Mouse (Mus musculus) heart, postnatal 0 days (tissue): ENCODE results near the gene Trim6. TPM values are rescaled to one million over a fixed set of nuclear protein-coding genes. Genes with fewer than 3 reads are reported as not detected.

ENCODE experiments used
- polyA plus RNA-seq: library from polyadenylated mRNA; unstranded; fragments of >200 nt; fragmentation: Nextera tagmentation; extraction: Ambion mirVana; gene quantifications from 2 replicates; pipeline ENCODE4 v1.2.1, GENCODE M21; 2015
- total RNA-seq: library from RNA; depleted of rRNA; stranded (reverse); fragments of >200 nt; gene quantifications from 2 replicates; pipeline ENCODE4 v1.2.3, GENCODE M21; 2014; ENCODE audit warnings: low replicate concordance; rRNA removed

The Trim6 gene
- total and polyA plus RNA-seq, 2 experiments from 2014 or later = 1.4 to 2.9 TPM

Other genes starting within 250 kb of the Trim6 start
- gene Olfr635, start 247.6 kb upstream of the Trim6 start, total RNA-seq = not detected in 2 replicates
- not detected in 2 replicates for gene Olfr635, start 247.6 kb upstream of the Trim6 start, polyA plus RNA-seq
- gene Olfr638, start 220.0 kb upstream of the Trim6 start, total RNA-seq = not detected in 2 replicates
- not detected in 2 replicates for gene Olfr638, start 220.0 kb upstream of the Trim6 start, polyA plus RNA-seq
- gene Olfr639, start 201.5 kb upstream of the Trim6 start, total RNA-seq = not detected in 2 replicates
- gene Olfr639, start 201.5 kb upstream of the Trim6 start, polyA plus RNA-seq = not detected in 2 replicates
- not detected in 2 replicates for gene Olfr640, start 193.2 kb upstream of the Trim6 start, total RNA-seq
- not detected in 2 replicates for gene Olfr640, start 193.2 kb upstream of the Trim6 start, polyA plus RNA-seq
- gene Olfr641, start 183.3 kb upstream of the Trim6 start, total RNA-seq = not detected in 2 replicates
- not detected in 2 replicates for gene Olfr641, start 183.3 kb upstream of the Trim6 start, polyA plus RNA-seq
- not detected in 2 replicates for gene Olfr642, start 166.1 kb upstream of the Trim6 start, total RNA-seq
- gene Olfr642, start 166.1 kb upstream of the Trim6 start, polyA plus RNA-seq = not detected in 2 replicates
- not detected in 2 replicates for gene 4930516K23Rik, start 157.3 kb upstream of the Trim6 start, total RNA-seq
- not detected in 2 replicates for gene 4930516K23Rik, start 157.3 kb upstream of the Trim6 start, polyA plus RNA-seq
- gene Olfr644, start 146.9 kb upstream of the Trim6 start, total RNA-seq = not detected in 2 replicates
- not detected in 2 replicates for gene Olfr644, start 146.9 kb upstream of the Trim6 start, polyA plus RNA-seq
- not detected in 2 replicates for gene Olfr645, start 133.3 kb upstream of the Trim6 start, total RNA-seq
- not detected in 2 replicates for gene Olfr645, start 133.3 kb upstream of the Trim6 start, polyA plus RNA-seq
- not detected in 2 replicates for gene Olfr646, start 113.9 kb upstream of the Trim6 start, total RNA-seq
- not detected in 2 replicates for gene Olfr646, start 113.9 kb upstream of the Trim6 start, polyA plus RNA-seq
- gene Ubqln5, start 89.0 kb upstream of the Trim6 start, total RNA-seq = not detected in 2 replicates
- not detected in 2 replicates for gene Ubqln5, start 89.0 kb upstream of the Trim6 start, polyA plus RNA-seq
- not detected in 2 replicates for gene Olfr643, start 81.4 kb upstream of the Trim6 start, total RNA-seq
- gene Olfr643, start 81.4 kb upstream of the Trim6 start, polyA plus RNA-seq = not detected in 2 replicates
- gene Ubqln3, start 75.5 kb upstream of the Trim6 start, total RNA-seq = not detected in 2 replicates
- gene Ubqln3, start 75.5 kb upstream of the Trim6 start, polyA plus RNA-seq = not detected in 2 replicates
- gene Ubqlnl, start 68.2 kb upstream of the Trim6 start, total RNA-seq = not detected in 2 replicates
- gene Ubqlnl, start 68.2 kb upstream of the Trim6 start, polyA plus RNA-seq = not detected in 2 replicates
- not detected in 2 replicates for gene Olfm5, start 54.0 kb upstream of the Trim6 start, total RNA-seq
- gene Olfm5, start 54.0 kb upstream of the Trim6 start, polyA plus RNA-seq = not detected in 2 replicates
- gene Olfr648, start 35.4 kb upstream of the Trim6 start, total RNA-seq = not detected in 2 replicates
- 0.07 and 0.08 TPM in 2 replicates for gene Olfr648, start 35.4 kb upstream of the Trim6 start, polyA plus RNA-seq
- not detected in 2 replicates for gene Olfr649, start 22.8 kb upstream of the Trim6 start, total RNA-seq
- gene Olfr649, start 22.8 kb upstream of the Trim6 start, polyA plus RNA-seq = not detected in 2 replicates
- gene Trim34a, start 25.7 kb downstream of the Trim6 start, total RNA-seq = 5.7 and 7.5 TPM in 2 replicates
- gene Trim34a, start 25.7 kb downstream of the Trim6 start, polyA plus RNA-seq = 2.1 and 2.5 TPM in 2 replicates
- 0.12 and 0.27 TPM in 2 replicates for gene Trim5, start 69.3 kb downstream of the Trim6 start, total RNA-seq
- 0.37 and 0.38 TPM in 2 replicates for gene Trim5, start 69.3 kb downstream of the Trim6 start, polyA plus RNA-seq
- 7.7 and 13.6 TPM in 2 replicates for gene Trim12a, start 96.7 kb downstream of the Trim6 start, total RNA-seq
- 6.6 and 7.1 TPM in 2 replicates for gene Trim12a, start 96.7 kb downstream of the Trim6 start, polyA plus RNA-seq
- gene Trim34b, start 110.7 kb downstream of the Trim6 start, total RNA-seq = not detected in 2 replicates
- 0.08 TPM in 1 of 2 replicates, not detected in the other for gene Trim34b, start 110.7 kb downstream of the Trim6 start, polyA plus RNA-seq
- gene Trim12c, start 134.6 kb downstream of the Trim6 start, total RNA-seq = 3.9 and 7.1 TPM in 2 replicates
- 1.5 and 1.7 TPM in 2 replicates for gene Trim12c, start 134.6 kb downstream of the Trim6 start, polyA plus RNA-seq
- gene Trim30b, start 151.1 kb downstream of the Trim6 start, total RNA-seq = not detected in 2 replicates
- 0.16 and 0.18 TPM in 2 replicates for gene Trim30b, start 151.1 kb downstream of the Trim6 start, polyA plus RNA-seq
- gene Trim30c, start 182.0 kb downstream of the Trim6 start, total RNA-seq = not detected in 2 replicates
- gene Trim30c, start 182.0 kb downstream of the Trim6 start, polyA plus RNA-seq = 0.18 TPM in 1 of 2 replicates, not detected in the other
- 8.0 and 8.9 TPM in 2 replicates for gene Trim30a, start 246.4 kb downstream of the Trim6 start, total RNA-seq
- 1.5 and 1.7 TPM in 2 replicates for gene Trim30a, start 246.4 kb downstream of the Trim6 start, polyA plus RNA-seq